9 mouse cellular contexts compared by ENCODE assay signal in genomic region chr8:69921141-69921540, GRCm38 (mm10). TPM values are rescaled to one million over a fixed set of nuclear protein-coding genes. Genes with fewer than 3 reads are reported as not detected.
A peak's percentile ranks its signal among the peaks of the same experiment; 100 is the strongest.
DNase-seq lines count a peak whose midpoint lies in the region; ATAC-seq and TF ChIP-seq lines count a peak whose summit lies in the region.
"Had no signal": no experiment of that assay in that cellular context is flagged by ENCODE, and none has a peak within 500 bp of the region (broad histone marks: within the 10 kb centered on the region; RNA-seq: fewer than 3 reads in every experiment).

No protein-coding gene starts in this region.

- no peak for ATAC-seq in embryonic facial prominence, embryonic 15.5 days (ENCODE audit: insufficient number of reproducible peaks, low FRiP score, low TSS enrichment, low read depth)
- no peak for ATAC-seq in neural tube, embryonic 14.5 days (ENCODE audit: low read depth)
- no peak for ATAC-seq in megakaryocyte progenitor cell, adult 5-6 weeks (replicated peaks; ENCODE audit: poor library complexity)

- H3K4me3 ChIP-seq in layer of hippocampus, adult 2 months: no peak overlapping the region
- H3K4me3 ChIP-seq in embryonic facial prominence, embryonic 15.5 days (replicated peaks): no peak overlapping the region
- no peak overlapping the region for H3K4me3 ChIP-seq in neural tube, embryonic 14.5 days (ENCODE audit: low read depth, low read length)
- H3K4me3 ChIP-seq: left cerebral cortex, adult 2 months had no signal

- no peak for DNase-seq in layer of hippocampus, adult 2 months (ENCODE audit: low spot score in 2 of 2)
- DNase-seq in layer of hippocampus, adult 18-20 months (ENCODE audit: low spot score in 2 of 2): no peak
- peak; percentile 42 to 63 for DNase-seq in kidney, postnatal 25 days
- no peak for DNase-seq in thymus, adult 18-20 months
- DNase-seq in adipocyte (ENCODE audit: low spot score): no peak

- H3K4me2 ChIP-seq in embryonic facial prominence, embryonic 15.5 days (replicated peaks): no peak overlapping the region
- no peak overlapping the region for H3K4me2 ChIP-seq in neural tube, embryonic 14.5 days (ENCODE audit: low read depth, low read length)

- H3K27me3 ChIP-seq in embryonic facial prominence, embryonic 15.5 days: no peaks in the 10 kb centered on the region
- H3K27me3 ChIP-seq in neural tube, embryonic 14.5 days (ENCODE audit: control insufficient read depth, insufficient read depth, low read length): no peaks in the 10 kb centered on the region

- 82% methylated on average over 2 of the region's 2 CpGs for WGBS in embryonic facial prominence, embryonic 15.5 days
- 94% methylated on average over 2 of the region's 2 CpGs for WGBS in neural tube, embryonic 14.5 days

- peaks cover 18% of the 10 kb centered on the region; the same call in 1 of the 2 replicates for H3K36me3 ChIP-seq in embryonic facial prominence, embryonic 15.5 days
- peaks cover 8% of the 10 kb centered on the region; the same call in 1 of the 2 replicates for H3K36me3 ChIP-seq in neural tube, embryonic 14.5 days (ENCODE audit: control insufficient read depth, insufficient read depth, low read length)

- no peaks in the 10 kb centered on the region for H3K9me3 ChIP-seq in embryonic facial prominence, embryonic 15.5 days (replicated peaks)
- H3K9me3 ChIP-seq in neural tube, embryonic 14.5 days (ENCODE audit: control insufficient read depth, low read length): no peaks in the 10 kb centered on the region

- H3K4me1 ChIP-seq in embryonic facial prominence, embryonic 15.5 days: peaks cover 28% of the 10 kb centered on the region
- peaks cover 9% of the 10 kb centered on the region for H3K4me1 ChIP-seq in neural tube, embryonic 14.5 days (ENCODE audit: control insufficient read depth, insufficient read depth, low read length)

- TF ChIP-seq CTCF in layer of hippocampus, adult 2 months (conservative IDR thresholded peaks at IDR 0.05): no peak

- peak overlapping the region; percentile 72; the same call in 1 of the 2 replicates for H3K27ac ChIP-seq in layer of hippocampus, adult 2 months
- H3K27ac ChIP-seq in embryonic facial prominence, embryonic 15.5 days (replicated peaks): peak overlapping the region; percentile 29
- H3K27ac ChIP-seq in neural tube, embryonic 14.5 days (ENCODE audit: low read depth, low read length): peak overlapping the region; percentile 69

- no peak overlapping the region for H3K9ac ChIP-seq in embryonic facial prominence, embryonic 15.5 days
- 0 out of 2 replicates have a peak overlapping the region, but pooled peaks have one; percentile 21 for H3K9ac ChIP-seq in neural tube, embryonic 14.5 days (replicated peaks; ENCODE audit: low read depth, low read length)

RNA-seq across cellular contexts. Expression of gene Yjefn3, which starts 18.6 kb away (rescaled TPM):
- 10 to 100 TPM; 29.3 to 32.5 TPM for total RNA-seq in layer of hippocampus, adult 2 months (2021)
- 10 to 100 TPM; 37.5 to 39.6 TPM for total RNA-seq in layer of hippocampus, adult 18-20 months (2021)
- polyA plus RNA-seq in embryonic facial prominence, embryonic 15.5 days (2015; fragmentation: Nextera tagmentation; extraction: Ambion mirVana): 4.0 and 5.3 TPM in 2 replicates
- polyA plus RNA-seq in neural tube, embryonic 14.5 days (2014; fragmentation: Nextera tagmentation; extraction: Ambion mirVana): 11.5 and 12.3 TPM in 2 replicates
- not detected in 2 replicates for total RNA-seq in megakaryocyte progenitor cell, adult 5-6 weeks (2015)
- 0.37 TPM in 1 of 2 replicates, not detected in the other for total RNA-seq in megakaryocyte progenitor cell, adult 5-6 weeks (2017)

RNA-seq across cellular contexts. Expression of gene Ndufa13, which starts 18.8 kb away (rescaled TPM):
- 100 to 1,000 TPM; 154 to 157 TPM for total RNA-seq in layer of hippocampus, adult 2 months (2021)
- 100 to 1,000 TPM; 154 to 158 TPM for total RNA-seq in layer of hippocampus, adult 18-20 months (2021)
- polyA plus RNA-seq in embryonic facial prominence, embryonic 15.5 days (2015; fragmentation: Nextera tagmentation; extraction: Ambion mirVana): 178 and 188 TPM in 2 replicates
- 176 and 194 TPM in 2 replicates for polyA plus RNA-seq in neural tube, embryonic 14.5 days (2014; fragmentation: Nextera tagmentation; extraction: Ambion mirVana)
- total RNA-seq in megakaryocyte progenitor cell, adult 5-6 weeks (2015): 48.2 and 51.8 TPM in 2 replicates
- total RNA-seq in megakaryocyte progenitor cell, adult 5-6 weeks (2017): 99.5 and 114 TPM in 2 replicates

RNA-seq across cellular contexts. Expression of gene Tssk6, which starts 19.2 kb away (rescaled TPM):
- under 1 TPM in 1 of 2 experiments, not detected in 1; 0.64 TPM for total RNA-seq in layer of hippocampus, adult 2 months (2021)
- under 1 TPM; 0.25 to 0.33 TPM for total RNA-seq in layer of hippocampus, adult 18-20 months (2021)
- polyA plus RNA-seq in embryonic facial prominence, embryonic 15.5 days (2015; fragmentation: Nextera tagmentation; extraction: Ambion mirVana): 3.6 and 4.0 TPM in 2 replicates
- polyA plus RNA-seq in neural tube, embryonic 14.5 days (2014; fragmentation: Nextera tagmentation; extraction: Ambion mirVana): 4.1 and 4.3 TPM in 2 replicates
- 0.49 and 0.52 TPM in 2 replicates for total RNA-seq in megakaryocyte progenitor cell, adult 5-6 weeks (2015)
- total RNA-seq in megakaryocyte progenitor cell, adult 5-6 weeks (2017): 0.08 and 0.57 TPM in 2 replicates

RNA-seq across cellular contexts. Expression of gene Cilp2, which starts 33.7 kb away (rescaled TPM):
- under 1 TPM; 0.69 to 0.72 TPM for total RNA-seq in layer of hippocampus, adult 2 months (2021)
- total RNA-seq in layer of hippocampus, adult 18-20 months (2021): under 1 TPM; 0.48 to 0.59 TPM
- polyA plus RNA-seq in embryonic facial prominence, embryonic 15.5 days (2015; fragmentation: Nextera tagmentation; extraction: Ambion mirVana): 1.1 and 1.2 TPM in 2 replicates
- 3.5 and 4.3 TPM in 2 replicates for polyA plus RNA-seq in neural tube, embryonic 14.5 days (2014; fragmentation: Nextera tagmentation; extraction: Ambion mirVana)
- total RNA-seq in megakaryocyte progenitor cell, adult 5-6 weeks (2015): not detected in 2 replicates
- total RNA-seq in megakaryocyte progenitor cell, adult 5-6 weeks (2017): not detected in 2 replicates

Comparison
In these comparisons a context has a peak if more than half of its experiments do, and no peak if none do; other contexts are left out.
1. DNase-seq: peak in kidney, postnatal 25 days (2 of 2); none in layer of hippocampus, adult 2 months (0 of 2), layer of hippocampus, adult 18-20 months (0 of 2), thymus, adult 18-20 months (0 of 2) and adipocyte (single experiment).
2. RNA of gene Yjefn3, which starts 18.6 kb away (total RNA-seq): 37.5 to 39.6 TPM in layer of hippocampus, adult 18-20 months and 29.3 to 32.5 TPM in layer of hippocampus, adult 2 months; 0.37 TPM in megakaryocyte progenitor cell, adult 5-6 weeks; every median in the first group is over 10 times any median in the second.
3. Peak in every context shown above with its lines, with median percentiles within 50 percentile points of each other: H3K27ac ChIP-seq.